Mouse (Mus musculus) CH12F3 (cell line): ENCODE results near the gene Vmn1r18.
"Not testable (repeated sequence)": the region's sequence is repeated elsewhere in the genome, so short reads cannot be mapped to it uniquely, and the experiment has no call there.

Source experiments
- in situ Hi-C: fragments of 300-500 bp; cut with MboI; formaldehyde crosslinking; loops from 2 replicates; pipeline ENCODE4 v1.14.3; 2020; ENCODE audit warnings: low sequenced_read_pairs

Vmn1r18 gene

DNA sequence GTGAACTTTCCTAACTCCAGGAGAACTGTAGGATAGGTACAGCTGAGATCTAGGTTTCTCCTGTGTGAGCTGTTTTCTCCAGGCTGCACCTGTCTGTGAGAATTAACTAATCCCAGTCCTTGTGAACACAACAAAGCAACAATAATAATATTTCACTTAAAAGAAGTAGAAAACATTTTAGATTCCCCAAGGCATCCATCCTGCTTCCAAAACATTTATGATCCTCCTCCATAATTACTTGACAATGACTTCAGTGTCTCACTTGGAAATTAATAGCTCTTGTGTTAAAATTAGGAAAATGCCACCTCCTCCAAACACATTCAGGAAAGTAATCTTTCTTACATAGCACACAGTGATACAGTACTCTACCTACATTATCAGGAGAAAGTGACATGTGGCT is at the start of gene Vmn1r18:
TSS of gene Vmn1r18 (minus strand) at position 101 of the 400 bp plus-strand sequence.
- in situ Hi-C loops, result no loop called here

DNA sequence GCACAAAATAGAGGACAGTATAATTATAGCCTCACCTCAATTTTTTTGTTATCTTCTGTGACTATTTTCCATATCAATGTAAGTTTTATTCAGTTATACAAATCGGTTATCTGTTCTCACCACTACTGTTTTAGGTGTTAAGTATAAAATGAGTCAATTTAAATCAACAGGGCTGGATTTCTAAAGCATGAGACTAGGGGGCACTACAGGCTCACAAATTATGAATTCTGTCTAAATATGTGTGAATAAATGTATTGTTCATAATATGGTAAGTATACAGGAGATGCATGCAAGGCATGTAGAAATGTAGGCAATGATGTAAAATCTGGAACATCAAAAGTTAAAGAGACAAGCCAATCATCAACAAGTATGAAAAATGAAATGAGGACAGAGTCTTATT is 35.6 kb upstream of the Vmn1r18 start:
- in situ Hi-C loops, result no loop called here

GRCm38 (mm10) chr6:57428630-57429029 is 33.0 kb upstream of the Vmn1r18 start, which contains the start of gene Vmn1r20:
Vmn1r20 (plus strand) TSS chr6:57428930.
- in situ Hi-C loops, result no loop called here

DNA sequence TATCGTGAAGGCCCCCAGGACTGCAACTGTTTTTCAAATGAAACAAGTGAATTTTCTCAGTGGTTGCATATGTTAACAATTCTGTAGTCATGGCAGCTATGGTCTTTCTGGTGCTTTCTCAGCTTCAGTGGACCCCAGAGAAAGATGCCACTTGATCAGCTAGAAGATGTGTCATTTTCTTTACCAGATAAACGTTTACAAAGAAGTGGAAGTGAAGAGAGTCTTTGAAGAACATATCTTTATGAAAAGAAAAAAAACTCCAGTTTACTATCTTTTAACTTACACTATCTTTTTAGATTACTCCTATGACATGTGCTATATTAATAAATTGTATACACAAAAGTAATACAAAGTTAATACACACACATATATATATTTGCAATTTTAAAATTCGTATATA is 7.9 kb upstream of the Vmn1r18 start, which contains the start of gene Vmn1r19:
TSS of gene Vmn1r19 (plus strand) at position 301 of the 400 bp plus-strand sequence.
- in situ Hi-C loops, result not testable (repeated sequence)

DNA sequence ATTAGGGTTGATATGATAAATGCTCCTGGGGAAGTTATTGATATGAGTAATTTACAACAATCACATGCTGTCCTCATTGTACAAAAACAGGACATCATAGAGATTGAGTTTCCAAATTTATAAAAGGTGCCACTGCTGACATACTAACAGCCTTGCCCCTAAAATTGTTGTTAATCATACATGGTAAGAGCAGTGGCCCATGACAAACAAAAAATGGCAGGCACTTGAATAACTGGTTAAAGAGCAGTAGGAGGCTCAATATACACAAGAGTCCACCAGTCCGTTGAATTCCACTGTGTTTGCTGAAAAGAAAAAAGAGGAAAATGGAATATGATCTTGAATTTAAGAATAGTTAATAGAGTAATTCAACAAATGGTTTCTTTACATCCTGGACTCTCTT is 28.1 kb downstream of the Vmn1r18 start:
- in situ Hi-C loops, result no loop called here

DNA sequence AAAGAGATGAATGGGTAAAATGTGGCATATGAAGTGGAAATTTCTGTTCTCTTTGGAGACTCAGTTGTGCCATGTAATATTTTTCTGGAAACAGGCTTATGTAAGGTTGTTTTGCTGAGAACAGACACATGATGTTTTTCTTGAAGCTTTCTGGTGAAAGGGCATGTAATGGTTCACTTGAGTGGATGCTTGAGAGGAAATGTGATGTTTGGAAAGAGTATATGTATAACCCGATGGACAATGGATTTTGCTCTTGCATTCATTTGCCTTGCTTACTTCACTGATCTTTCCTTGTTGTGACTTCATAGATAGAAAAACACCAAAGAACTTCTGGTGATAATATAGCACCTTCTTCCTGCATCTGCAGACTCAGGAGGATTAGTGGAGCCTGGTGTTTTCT is 29.7 kb downstream of the Vmn1r18 start:
- in situ Hi-C loops, result not testable (repeated sequence)

DNA sequence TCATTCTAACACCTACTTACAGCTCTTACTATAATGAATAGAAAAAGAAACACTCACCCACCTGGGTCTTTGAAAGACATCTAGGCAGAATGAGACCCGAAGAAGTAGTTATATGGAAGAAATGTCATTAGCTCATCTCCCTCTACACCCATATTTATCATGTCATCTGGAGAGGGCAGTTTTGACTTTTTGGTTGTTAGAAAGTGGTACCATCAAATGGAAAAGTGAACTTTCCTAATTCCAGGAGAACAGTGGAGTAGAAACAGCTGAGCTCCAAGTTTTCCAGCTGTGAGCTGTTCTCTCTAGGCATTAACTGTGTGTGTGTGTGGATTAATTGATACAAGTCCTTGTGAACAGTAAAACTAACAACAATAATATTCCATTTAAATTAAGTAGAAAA is 32.0 kb downstream of the Vmn1r18 start, which contains the start of gene Vmn1r17:
TSS of gene Vmn1r17 (minus strand) at position 101 of the 400 bp plus-strand sequence.
- in situ Hi-C loops, result no loop called here

GRCm38 (mm10) chr6:57356864-57357263 is 38.7 kb downstream of the Vmn1r18 start:
- in situ Hi-C loops, result no loop called here

- in situ Hi-C loops, result no loop called here
These were observed 66.2 kb downstream of the Vmn1r18 start, which contains the start of gene Vmn1r16 for GRCm38 (mm10) chr6:57329394-57329793. Vmn1r16 (minus strand) TSS chr6:57329494.
